Mouse (Mus musculus) G1E (cell line): Measurements from ENCODE around the gene Tmem251.

ENCODE experiments used
- CTCF ChIP-seq: IDR thresholded peaks from 2 replicates; pipeline ENCODE4 v1.5.1; 2012; ENCODE audit warnings: low read depth, low read length, inconsistent platforms, mixed read lengths
- GATA1 ChIP-seq: IDR thresholded peaks from 2 replicates; pipeline ENCODE4 v1.6.1; 2012; ENCODE audit warnings: borderline replicate concordance, low read length, inconsistent platforms, mixed read lengths
- GATA2 ChIP-seq: IDR thresholded peaks from 2 replicates; pipeline ENCODE4 v1.6.1; 2012; ENCODE audit warnings: low read depth, low read length, inconsistent platforms, borderline replicate concordance
- POLR2AphosphoS5 ChIP-seq: IDR thresholded peaks from 2 replicates; pipeline ENCODE4 v1.6.1; 2012; ENCODE audit warnings: low read depth, low read length, inconsistent platforms; ENCODE audit not compliant: insufficient replicate concordance
- TAL1 ChIP-seq: conservative IDR thresholded peaks from 2 replicates; pipeline ENCODE4 v1.6.1; 2012; ENCODE audit warnings: low read depth, low read length, inconsistent platforms, mixed read lengths

DNA sequence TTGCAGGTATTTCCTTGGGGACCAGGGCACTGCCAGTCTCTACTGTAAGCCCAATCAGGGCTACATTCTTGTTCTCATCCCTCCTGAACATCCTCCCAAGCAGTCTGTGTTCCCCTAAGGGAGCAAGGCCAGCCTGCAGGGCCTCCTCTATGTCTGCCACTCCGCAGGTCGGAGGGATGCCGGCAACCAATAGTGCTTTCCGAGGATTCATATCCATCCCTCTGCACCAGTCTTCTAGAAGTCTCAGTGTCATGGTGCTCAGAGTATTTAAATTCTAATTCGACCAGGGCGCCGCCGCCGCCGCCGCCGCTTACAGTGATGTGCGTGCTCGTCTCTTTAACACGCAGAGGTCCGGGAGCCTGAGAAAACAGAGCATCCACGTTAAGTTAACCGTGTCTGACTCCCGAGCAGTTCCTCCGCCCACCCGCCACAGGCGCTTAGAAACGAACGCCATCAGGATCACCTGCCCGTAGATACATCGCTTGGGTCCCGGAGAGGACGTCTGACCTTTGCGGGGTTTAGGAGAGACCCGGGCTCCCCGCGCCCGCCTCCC lies 450 bp upstream of the Tmem251 start:
- no peak for TF ChIP-seq CTCF
- no peak for TF ChIP-seq TAL1
- TF ChIP-seq POLR2AphosphoS5, result no peak
- no peak for TF ChIP-seq GATA1
- TF ChIP-seq GATA2, result no peak
